Mouse (Mus musculus) naive thymus-derived CD4-positive, alpha-beta T cell, adult 2 months (primary cell): ENCODE measurements around the gene Aar2.

Experiments
- DNase-seq: peaks from one replicate; pipeline ENCODE4 v3.0.0-alpha.2; 2011; ENCODE audit warnings: low read depth

Aar2 gene

DNA sequence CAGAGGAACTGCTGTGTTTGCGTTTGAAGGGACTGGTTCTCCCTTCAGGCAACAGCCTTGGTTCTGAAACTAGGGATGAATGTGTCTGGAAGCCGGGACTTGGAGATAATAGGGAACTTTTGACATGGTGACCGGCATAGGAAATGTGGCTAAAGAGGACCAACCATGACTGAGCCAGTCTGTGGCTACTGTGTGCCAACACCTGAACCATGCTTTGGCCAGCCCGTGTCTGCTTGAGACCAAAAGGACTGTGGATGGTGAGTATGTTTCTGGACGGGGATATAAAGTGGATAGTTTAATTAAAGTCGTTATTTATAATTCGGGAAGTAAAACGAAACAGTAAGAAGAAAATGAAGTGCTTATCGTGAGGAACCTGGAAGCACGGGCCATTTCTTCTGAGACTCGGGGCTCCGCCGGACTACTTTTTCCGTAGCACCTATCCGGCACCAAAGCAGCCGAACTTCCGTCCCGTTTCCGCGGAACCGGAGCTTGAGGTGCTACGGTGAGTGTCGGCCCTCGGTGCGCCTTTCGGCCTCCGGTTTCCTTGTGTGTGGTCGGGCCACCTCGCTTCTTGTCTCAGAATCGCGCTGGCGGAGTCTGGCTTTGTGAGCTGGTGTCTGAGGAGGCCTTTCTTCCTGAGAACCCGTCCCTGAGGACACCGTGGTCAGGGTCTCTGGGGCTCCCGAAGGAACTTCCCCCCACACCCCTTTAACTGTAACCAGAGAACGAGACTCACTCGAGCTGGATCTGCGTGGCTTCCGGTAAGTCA is at the start of gene Aar2:
Aar2 (plus strand) TSS at position 462 of the 769 bp plus-strand sequence.
- peak; percentile 93 for DNase-seq

DNA sequence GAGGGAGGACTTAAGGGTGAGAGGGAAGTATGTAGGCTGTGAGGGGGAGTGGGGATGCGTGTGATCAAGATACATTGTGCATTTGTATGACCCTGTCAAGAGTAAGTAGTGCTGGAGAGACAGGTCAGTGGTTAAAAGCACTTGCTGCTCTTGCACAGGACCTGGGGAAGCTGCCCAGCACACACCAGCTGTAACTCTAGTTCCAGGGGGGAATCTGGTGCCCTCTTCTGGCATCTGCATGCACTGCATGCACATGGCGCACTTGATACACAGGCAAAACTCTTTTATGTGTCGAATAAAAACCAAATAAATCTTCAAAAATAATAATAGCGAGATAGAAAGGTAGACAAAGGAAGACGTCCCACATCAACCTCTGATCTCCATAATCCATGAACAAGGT is 49.5 kb upstream of the Aar2 start:
- DNase-seq, result peak; percentile 42

- DNase-seq, result no peak
Observed at GRCm38 (mm10) chr2:156501025-156501424, 46.4 kb upstream of the Aar2 start.

- no peak for DNase-seq
Observed at GRCm38 (mm10) chr2:156505533-156505932, 41.9 kb upstream of the Aar2 start.

DNA sequence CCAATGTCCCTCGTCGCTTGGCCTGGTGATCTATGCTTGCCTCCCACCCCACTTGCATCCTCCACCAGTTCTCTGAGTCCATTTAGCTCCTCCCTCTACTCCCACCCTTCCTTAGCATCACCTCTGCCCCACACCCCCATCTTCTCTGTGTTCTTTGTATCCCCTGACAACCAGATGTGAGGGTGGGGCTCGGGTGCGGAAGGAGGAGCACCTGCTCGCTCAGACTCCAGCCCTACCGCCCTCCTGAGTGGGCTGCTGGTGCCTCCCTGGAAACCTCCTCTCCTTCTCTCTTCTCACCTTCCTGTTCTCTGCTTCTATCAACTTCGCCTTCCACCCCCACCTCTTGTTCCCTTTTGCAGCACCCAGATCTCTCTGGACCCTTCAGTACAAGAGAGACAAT is 35.4 kb upstream of the Aar2 start:
- DNase-seq, result no peak

- DNase-seq, result no peak
Observed at GRCm38 (mm10) chr2:156512561-156512960, 34.8 kb upstream of the Aar2 start.

DNA sequence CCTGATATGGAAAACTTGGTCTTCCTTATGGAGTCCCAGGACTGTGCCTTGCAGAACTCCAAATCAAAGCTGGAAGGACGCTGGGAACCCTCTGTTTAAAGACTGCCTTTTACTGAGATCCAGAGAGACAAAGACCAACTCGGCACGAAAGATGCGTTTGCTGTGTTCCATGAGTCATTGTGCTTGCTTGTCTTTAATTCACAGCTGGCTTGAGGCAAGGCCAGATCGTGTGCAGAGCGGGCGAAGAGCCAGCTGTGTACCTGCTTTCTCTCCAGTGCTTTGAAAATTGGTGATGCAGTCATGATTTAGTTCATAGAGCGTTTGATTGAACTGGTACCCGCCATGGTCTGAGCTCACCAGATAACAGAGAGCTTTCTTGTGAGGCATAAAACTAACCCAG is 32.3 kb upstream of the Aar2 start:
- no peak for DNase-seq

GRCm38 (mm10) chr2:156515565-156516185 is 31.7 kb upstream of the Aar2 start:
- peak; percentile 74 for DNase-seq

DNA sequence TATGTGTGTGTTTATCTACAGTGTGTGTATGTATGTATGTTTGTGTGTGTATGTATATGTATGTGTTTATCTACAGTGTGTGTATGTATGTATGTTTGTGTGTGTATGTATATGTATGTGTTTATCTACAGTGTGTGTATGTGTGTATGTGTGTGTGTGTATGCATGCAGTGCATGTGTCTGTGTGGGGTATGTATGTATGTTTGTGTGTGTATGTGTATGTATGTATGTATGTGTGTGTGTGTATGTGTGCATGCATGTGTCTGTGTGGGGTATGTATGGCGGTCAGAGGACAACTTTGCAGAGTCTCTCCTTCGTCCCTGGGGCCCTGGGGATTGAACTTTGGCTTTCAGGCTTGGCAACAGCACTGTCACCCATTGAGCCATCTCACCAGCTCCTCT is 30.7 kb upstream of the Aar2 start:
- DNase-seq, result peak; percentile 48

- DNase-seq, result no peak
Observed at GRCm38 (mm10) chr2:156518306-156518705, 29.1 kb upstream of the Aar2 start.

DNA sequence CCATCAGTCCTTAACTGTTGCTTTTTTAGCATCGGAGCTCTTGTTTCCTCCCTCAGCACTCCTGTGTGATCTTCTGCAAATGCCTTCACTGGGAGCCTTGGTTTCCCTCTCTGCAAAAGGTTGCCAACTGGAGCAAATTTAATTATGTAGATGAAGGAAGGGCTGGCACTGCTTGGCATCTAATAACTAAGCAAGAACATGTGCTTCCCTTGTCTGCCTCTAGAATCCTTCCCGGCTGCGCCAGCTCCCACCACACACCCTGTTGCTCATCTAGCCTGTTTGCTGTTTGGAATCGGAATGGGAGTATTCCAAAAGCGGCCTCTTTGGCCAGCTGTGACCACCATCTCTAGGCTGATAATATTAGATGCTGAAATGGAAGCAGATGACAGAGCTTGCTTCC is 27.8 kb upstream of the Aar2 start:
- DNase-seq, result no peak

DNA sequence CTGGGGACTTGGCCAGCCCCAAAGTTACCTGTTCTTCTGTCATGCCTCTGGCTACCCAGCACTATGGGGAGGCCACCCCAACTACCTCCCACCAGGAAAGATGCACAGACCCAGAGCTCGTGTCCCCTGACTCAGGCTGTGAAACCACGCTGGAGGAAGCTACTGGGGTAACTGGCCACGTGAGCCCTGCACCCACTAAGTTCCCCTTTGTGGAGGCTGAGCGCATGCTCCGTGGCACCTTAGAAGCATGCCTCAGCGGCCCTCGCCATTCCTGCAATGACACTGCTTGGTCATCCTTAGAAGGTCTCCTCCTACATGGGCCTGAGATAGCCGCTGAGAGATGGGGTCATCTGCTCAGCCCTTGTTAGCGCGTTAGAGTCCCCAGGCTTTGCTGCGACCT is 24.4 kb upstream of the Aar2 start:
- DNase-seq, result no peak

GRCm38 (mm10) chr2:156524078-156524477 is 23.3 kb upstream of the Aar2 start:
- no peak for DNase-seq

DNA sequence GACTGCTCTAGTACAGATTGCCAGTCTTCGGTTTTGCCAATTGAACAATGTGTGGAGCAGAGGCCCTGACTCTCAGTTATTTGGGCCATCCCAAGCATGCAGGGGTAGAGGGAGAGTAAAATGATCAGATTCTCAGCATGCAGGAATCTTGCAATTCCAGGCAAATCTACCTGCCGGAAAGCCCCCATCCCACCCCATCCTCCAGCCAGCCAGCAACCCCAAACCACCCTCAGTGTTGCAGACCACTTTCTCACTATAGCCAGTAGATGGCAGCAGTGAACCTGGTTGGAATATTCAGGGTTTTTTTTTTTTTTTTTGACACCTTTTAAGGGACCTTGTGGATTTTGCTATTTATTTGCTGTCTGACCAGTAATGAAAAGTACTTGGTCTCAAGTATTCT is 17.7 kb upstream of the Aar2 start:
- peak; percentile 61 for DNase-seq

GRCm38 (mm10) chr2:156533160-156533559 is 14.2 kb upstream of the Aar2 start:
- DNase-seq, result no peak

GRCm38 (mm10) chr2:156538817-156539555 is 8.4 kb upstream of the Aar2 start:
- DNase-seq, result no peak

GRCm38 (mm10) chr2:156540991-156541390 is 6.4 kb upstream of the Aar2 start:
- DNase-seq, result no peak

DNA sequence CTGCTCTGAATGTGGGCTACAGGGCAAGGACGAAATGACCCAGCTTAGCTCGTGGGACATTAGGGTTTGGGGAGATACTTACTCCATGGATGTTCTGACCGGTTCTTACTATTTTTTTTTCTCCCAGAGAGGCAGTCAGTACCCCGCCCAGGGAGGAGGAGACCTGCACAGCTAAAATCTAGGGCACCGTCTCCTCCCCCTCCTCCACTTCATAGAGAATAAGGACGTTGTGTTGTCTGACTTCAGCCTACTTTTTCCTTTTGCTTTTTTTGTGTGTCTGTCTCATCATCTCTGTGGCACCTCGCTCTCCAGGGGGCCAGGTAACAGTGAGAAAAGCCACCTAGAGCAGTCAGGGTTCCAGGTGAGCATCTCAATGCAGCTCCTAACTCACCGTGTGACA is 5.0 kb upstream of the Aar2 start:
- DNase-seq, result no peak

- DNase-seq, result no peak
Observed at GRCm38 (mm10) chr2:156543804-156544203, 3.6 kb upstream of the Aar2 start.

GRCm38 (mm10) chr2:156552421-156552820 is 5.0 kb downstream of the Aar2 start:
- no peak for DNase-seq

- no peak for DNase-seq
Observed at GRCm38 (mm10) chr2:156561808-156562207, 14.4 kb downstream of the Aar2 start.

DNA sequence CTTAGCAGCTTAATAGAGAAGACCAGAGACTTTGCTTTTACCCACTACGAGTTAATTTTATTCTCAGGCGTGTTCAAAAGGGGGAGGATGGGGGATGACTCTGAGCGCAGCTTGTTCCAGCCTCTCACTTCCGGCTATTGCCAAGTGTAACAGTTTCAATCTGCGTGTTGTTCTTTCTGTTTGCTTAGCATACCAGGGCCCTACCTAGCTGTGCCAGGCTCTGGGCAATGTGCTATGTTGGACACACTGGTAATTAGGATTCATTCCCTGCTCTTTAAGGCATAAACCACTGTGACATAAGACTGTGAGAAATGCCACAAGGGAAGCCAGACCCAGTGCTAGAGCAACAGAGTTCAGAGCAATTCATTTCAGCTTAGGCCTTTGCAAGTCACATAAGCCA is 16.2 kb downstream of the Aar2 start:
- no peak for DNase-seq

DNA sequence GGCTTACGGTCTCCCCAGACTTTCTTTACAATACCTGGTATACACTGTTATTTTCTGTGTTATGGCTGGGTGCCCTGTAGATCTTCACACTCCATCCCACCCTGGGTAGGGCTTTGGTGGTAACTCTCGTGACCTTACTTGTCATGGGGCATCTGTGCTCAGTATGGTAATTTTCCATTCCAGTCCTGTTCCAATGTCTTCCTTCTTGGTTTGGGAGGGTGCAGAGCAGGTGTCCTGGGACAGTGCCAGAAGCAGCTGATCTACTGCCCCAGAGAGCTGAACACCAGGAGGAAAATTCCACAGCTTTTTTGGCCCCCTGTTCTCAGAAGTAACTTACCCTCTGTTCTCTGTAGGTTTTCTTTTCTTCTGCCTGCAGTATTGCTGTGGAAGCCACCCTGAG is 19.1 kb downstream of the Aar2 start:
- no peak for DNase-seq
